In genomic region chr14:55884166-55884565, GRCm38 (mm10) we compare ENCODE assay signal across 7 mouse cellular contexts. TPM values are rescaled to one million over a fixed set of nuclear protein-coding genes. Genes with fewer than 3 reads are reported as not detected.
DNase-seq lines count a peak whose midpoint lies in the region; ATAC-seq and TF ChIP-seq lines count a peak whose summit lies in the region.

TSS of gene Cbln3 (minus strand) at chr14:55884392.

- no peak for TF ChIP-seq CTCF in MEL (IDR thresholded peaks at IDR 0.05 in 2 of 3, conservative IDR thresholded peaks at IDR 0.05 in 1 of 3; ENCODE audit: control insufficient read depth in 1 of 3, insufficient read depth in 1 of 3, low read depth in 2 of 3, low read length in 3 of 3, poor library complexity in 1 of 3, severe bottlenecking in 1 of 3)

- peaks cover 0 to 10% of the 10 kb centered on the region in 2 experiments; a peak in 3 of 4 replicates for H3K36me3 ChIP-seq in MEL (ENCODE audit: control insufficient read depth in 1 of 2, insufficient read depth in 2 of 2, low read length in 2 of 2)
- peaks cover 32% of the 10 kb centered on the region for H3K36me3 ChIP-seq in forebrain, embryonic 10.5 days (replicated peaks)
- peaks cover 32% of the 10 kb centered on the region for H3K36me3 ChIP-seq in limb, embryonic 10.5 days
- peaks cover 7% of the 10 kb centered on the region; the same call in 1 of the 2 replicates for H3K36me3 ChIP-seq in midbrain, embryonic 11.5 days (ENCODE audit: control insufficient read depth, insufficient read depth, low read length)

- WGBS in forebrain, embryonic 10.5 days = 34% methylated on average over 4 of the region's 4 CpGs
- WGBS in limb, embryonic 10.5 days = 37% methylated on average over 4 of the region's 4 CpGs
- WGBS in midbrain, embryonic 11.5 days = 33% methylated on average over 4 of the region's 4 CpGs

- H3K4me2 ChIP-seq in midbrain, embryonic 11.5 days = peak within 1 kb of the TSS; percentile 79

- peak within 1 kb of the TSS; percentile 63 to 90 for H3K4me3 ChIP-seq in MEL (ENCODE audit: control insufficient read depth in 1 of 2, insufficient read depth in 1 of 2, low read depth in 2 of 2, low read length in 2 of 2)
- H3K4me3 ChIP-seq in forebrain, embryonic 10.5 days = peak within 1 kb of the TSS; percentile 80
- peak within 1 kb of the TSS; percentile 81 for H3K4me3 ChIP-seq in limb, embryonic 10.5 days
- peak within 1 kb of the TSS; percentile 80 for H3K4me3 ChIP-seq in midbrain, embryonic 11.5 days (ENCODE audit: low read depth, low read length)

- peak; percentile 74 for DNase-seq in MEL (ENCODE audit: low read depth, low spot score)
- DNase-seq in adrenal gland, postnatal 10 days = peak; percentile 86
- no peak for DNase-seq in forebrain, embryonic 10.5 days (ENCODE audit: extremely low spot score, low spot score)
- DNase-seq in heart, postnatal 25 days (ENCODE audit: low spot score) = peak; percentile 50
- no peak for DNase-seq in limb, embryonic 10.5 days (ENCODE audit: low spot score)
- peak; percentile 81 for DNase-seq in midbrain, embryonic 11.5 days (ENCODE audit: low spot score, missing footprints)
- DNase-seq in layer of hippocampus, postnatal 25 days (ENCODE audit: extremely low spot score in 1 of 2, low spot score in 1 of 2) = no peak

- H3K79me2 ChIP-seq in MEL (ENCODE audit: control insufficient read depth, insufficient read depth, low read length, poor library complexity) = peaks cover 4% of the 10 kb centered on the region

- intact Hi-C loops in heart, postnatal 25 days (cut with DNase I) = no loop called here

- H3K27ac ChIP-seq in MEL (ENCODE audit: control insufficient read depth, low read depth, low read length) = peak within 1 kb of the TSS; percentile 66
- peak within 1 kb of the TSS; percentile 94 for H3K27ac ChIP-seq in forebrain, embryonic 10.5 days
- peak within 1 kb of the TSS; percentile 94 for H3K27ac ChIP-seq in limb, embryonic 10.5 days
- H3K27ac ChIP-seq in midbrain, embryonic 11.5 days (ENCODE audit: low read depth, low read length) = peak within 1 kb of the TSS; percentile 75

- TF ChIP-seq POLR2A in MEL (IDR thresholded peaks at IDR 0.05; ENCODE audit: control insufficient read depth in 1 of 2, insufficient read depth in 1 of 2, low read depth in 1 of 2, low read length in 2 of 2, poor library complexity in 1 of 2) = no peak

- H3K4me1 ChIP-seq in MEL (ENCODE audit: control insufficient read depth in 1 of 2, insufficient read depth in 2 of 2, low read length in 2 of 2) = peaks cover 4 to 29% of the 10 kb centered on the region in 2 experiments
- H3K4me1 ChIP-seq in forebrain, embryonic 10.5 days = peaks cover 44% of the 10 kb centered on the region
- peaks cover 53% of the 10 kb centered on the region for H3K4me1 ChIP-seq in limb, embryonic 10.5 days
- peaks cover 11% of the 10 kb centered on the region for H3K4me1 ChIP-seq in midbrain, embryonic 11.5 days (ENCODE audit: control insufficient read depth, insufficient read depth, low read length)

- H3K27me3 ChIP-seq in MEL (ENCODE audit: control insufficient read depth in 1 of 2, insufficient read depth in 2 of 2, low read length in 2 of 2) = no peaks in the 10 kb centered on the region
- H3K27me3 ChIP-seq in forebrain, embryonic 10.5 days (ENCODE audit: poor library complexity, severe bottlenecking) = 0 out of 2 replicates have a peak, but pooled peaks cover 8% of the 10 kb centered on the region
- no peaks in the 10 kb centered on the region for H3K27me3 ChIP-seq in limb, embryonic 10.5 days (ENCODE audit: low read depth, poor library complexity, severe bottlenecking)
- H3K27me3 ChIP-seq in midbrain, embryonic 11.5 days (ENCODE audit: control insufficient read depth, insufficient read depth, low read length) = no peaks in the 10 kb centered on the region

- peak within 1 kb of the TSS; percentile 68 for H3K9ac ChIP-seq in MEL (ENCODE audit: control insufficient read depth, low read depth, low read length, poor library complexity, severe bottlenecking)
- peak within 1 kb of the TSS; percentile 92 for H3K9ac ChIP-seq in midbrain, embryonic 11.5 days (ENCODE audit: low read length)

- no peaks in the 10 kb centered on the region for H3K9me3 ChIP-seq in MEL (replicated peaks; ENCODE audit: insufficient read depth, low read length)
- no peaks in the 10 kb centered on the region for H3K9me3 ChIP-seq in forebrain, embryonic 10.5 days
- no peaks in the 10 kb centered on the region for H3K9me3 ChIP-seq in limb, embryonic 10.5 days (replicated peaks)
- no peaks in the 10 kb centered on the region for H3K9me3 ChIP-seq in midbrain, embryonic 11.5 days (ENCODE audit: control insufficient read depth, low read length)

- no peak for TF ChIP-seq RAD21 in MEL (IDR thresholded peaks at IDR 0.05; ENCODE audit: low read depth, low read length)

- ATAC-seq in midbrain, embryonic 11.5 days (ENCODE audit: low FRiP score) = peak; percentile 42

- TF ChIP-seq EP300 in MEL (IDR thresholded peaks at IDR 0.05; ENCODE audit: low read depth in 1 of 2, low read length in 2 of 2) = no peak

TF ChIP-seq in MEL, 35 proteins besides CTCF, POLR2A, EP300 and RAD21:
- TF ChIP-seq USF1 (IDR thresholded peaks at IDR 0.05; ENCODE audit: low read depth, low read length) = no peak
- TF ChIP-seq MAX (IDR thresholded peaks at IDR 0.05; ENCODE audit: low read length) = no peak
- TF ChIP-seq HCFC1 (IDR thresholded peaks at IDR 0.05; ENCODE audit: low read depth, low read length) = no peak
- no peak for TF ChIP-seq MYC (IDR thresholded peaks at IDR 0.05; ENCODE audit: low read depth, low read length)
- no peak for TF ChIP-seq CHD1 (IDR thresholded peaks at IDR 0.05; ENCODE audit: low read depth, low read length)
- TF ChIP-seq SMC3 (IDR thresholded peaks at IDR 0.05; ENCODE audit: low read depth, low read length) = no peak

RNA-seq across cellular contexts. Expression of gene Cbln3, which starts in this region (rescaled TPM):
- not detected in 2 replicates for total RNA-seq in MEL (2012; rRNA removed)
- polyA plus RNA-seq in MEL (2012; ENCODE audit: insufficient read depth in 1 of 2, insufficient read length in 2 of 2, low read depth in 1 of 2, low replicate concordance in 2 of 2, missing spikeins in 1 of 2) = under 1 TPM in 1 of 2 experiments, not detected in 1; 0.19 TPM
- under 1 TPM; 0.15 to 0.48 TPM for total RNA-seq in adrenal gland, postnatal 10 days (2021)
- polyA plus RNA-seq in forebrain, embryonic 10.5 days (2016; fragmentation: Nextera tagmentation; extraction: Ambion mirVana) = 0.10 and 0.12 TPM in 2 replicates
- under 1 TPM in 1 of 2 experiments, not detected in 1; 0.14 TPM for total RNA-seq in heart, postnatal 25 days (2021)
- polyA plus RNA-seq in limb, embryonic 10.5 days (2016; fragmentation: Nextera tagmentation; extraction: Ambion mirVana) = 0.15 and 0.31 TPM in 2 replicates
- polyA plus RNA-seq in midbrain, embryonic 11.5 days (2014; fragmentation: Nextera tagmentation; extraction: Ambion mirVana) = 0.03 and 0.23 TPM in 2 replicates
- total RNA-seq in layer of hippocampus, postnatal 25 days (2021) = 1 to 10 TPM in 1 of 2 experiments, under 1 TPM in 1; 0.42 to 1.4 TPM

Comparison
In these comparisons a context has a peak if more than half of its experiments do, and no peak if none do; other contexts are left out.
1. Peak in DNase-seq, H3K4me3 ChIP-seq, H3K27ac ChIP-seq and H3K9ac ChIP-seq in MEL; RNA of the gene not detected or under 1 TPM.
2. Peak in DNase-seq in adrenal gland, postnatal 10 days; RNA of the gene not detected or under 1 TPM.
3. Peak in DNase-seq in heart, postnatal 25 days; RNA of the gene not detected or under 1 TPM.
4. Peak in DNase-seq, ATAC-seq, H3K4me3 ChIP-seq, H3K27ac ChIP-seq, H3K9ac ChIP-seq and H3K4me2 ChIP-seq in midbrain, embryonic 11.5 days; RNA of the gene not detected or under 1 TPM.